Mouse (Mus musculus) liver, adult 2 months (tissue): ENCODE results near the gene Gm3238. TPM values are rescaled to one million over a fixed set of nuclear protein-coding genes. Genes with fewer than 3 reads are reported as not detected.
A peak's percentile ranks its signal among the peaks of the same experiment; 100 is the strongest.
"Not testable (repeated sequence)": the region's sequence is repeated elsewhere in the genome, so short reads cannot be mapped to it uniquely, and the experiment has no call there.

ENCODE experiments used
- DNase-seq: peaks from one replicate; pipeline ENCODE4 v3.0.0-alpha.2; 2011; ENCODE audit warnings: low read depth, low spot score; ENCODE audit errors: extremely low read depth
- H3K27ac ChIP-seq: fragments of 200-500 bp; replicated peaks from 2 replicates; pipeline ENCODE4 v1.5.1; 2012; ENCODE audit warnings: low read depth, mild to moderate bottlenecking, control low read depth, inconsistent platforms, low read length; ENCODE audit not compliant: insufficient read depth
- H3K27me3 ChIP-seq: fragments of 200-500 bp; 2 replicates; pipeline ENCODE4 v1.6.1; 2012; ENCODE audit warnings: mild to moderate bottlenecking, moderate library complexity, low read length, inconsistent platforms; ENCODE audit not compliant: control insufficient read depth, insufficient read depth
- H3K36me3 ChIP-seq: fragments of 200-500 bp; 2 replicates; pipeline ENCODE4 v1.6.1; 2012; ENCODE audit warnings: low read length, inconsistent platforms; ENCODE audit not compliant: control insufficient read depth, insufficient read depth
- H3K4me1 ChIP-seq: fragments of 200-500 bp; 2 replicates; pipeline ENCODE4 v1.6.1; 2011; ENCODE audit warnings: low read length; ENCODE audit not compliant: control insufficient read depth, insufficient read depth
- H3K4me3 ChIP-seq: fragments of 200-500 bp; 2 replicates; pipeline ENCODE4 v1.5.1; 2011; ENCODE audit warnings: low read depth, mild to moderate bottlenecking, control low read depth, low read length, moderate library complexity; ENCODE audit not compliant: insufficient read depth
- H3K79me2 ChIP-seq: fragments of 200-500 bp; 2 replicates; pipeline ENCODE4 v1.6.1; 2012; ENCODE audit warnings: inconsistent platforms, mild to moderate bottlenecking, low read length, moderate library complexity; ENCODE audit not compliant: control insufficient read depth, insufficient read depth
- H3K9ac ChIP-seq: fragments of 200-500 bp; 2 replicates; pipeline ENCODE4 v1.6.1; 2012; ENCODE audit warnings: low read depth, mild to moderate bottlenecking, control low read depth, inconsistent platforms, low read length
- CTCF ChIP-seq: fragments of 200-500 bp; IDR thresholded peaks from 2 replicates; pipeline ENCODE4 v1.5.1; 2011; ENCODE audit warnings: low read depth, low read length, control low read depth
- POLR2A ChIP-seq: fragments of 200-500 bp; IDR thresholded peaks from 2 replicates; pipeline ENCODE4 v1.6.1; 2011; ENCODE audit warnings: low read length, control low read depth; ENCODE audit not compliant: insufficient read depth; ENCODE audit errors: extremely low read depth
- WGBS: fragments of 180-500 bp; shearing (Covaris S2); methylation state at CpG from one replicate; pipeline ENCODE4 v1.1.7; 2018; 5-methylcytosine and 5-hydroxymethylcytosine counted together
- polyA plus RNA-seq: library from polyadenylated mRNA; depleted of rRNA; stranded (reverse); fragments of >200 nt; gene quantifications from 2 replicates; pipeline ENCODE4 v1.2.3, GENCODE M21; 2012
- total RNA-seq: library from RNA; depleted of rRNA; stranded (reverse); fragments of >200 nt; gene quantifications from 2 replicates; pipeline ENCODE4 v1.2.3, GENCODE M21; 2014

The Gm3238 gene
- total and polyA plus RNA-seq, 2 experiments = not detected

DNA sequence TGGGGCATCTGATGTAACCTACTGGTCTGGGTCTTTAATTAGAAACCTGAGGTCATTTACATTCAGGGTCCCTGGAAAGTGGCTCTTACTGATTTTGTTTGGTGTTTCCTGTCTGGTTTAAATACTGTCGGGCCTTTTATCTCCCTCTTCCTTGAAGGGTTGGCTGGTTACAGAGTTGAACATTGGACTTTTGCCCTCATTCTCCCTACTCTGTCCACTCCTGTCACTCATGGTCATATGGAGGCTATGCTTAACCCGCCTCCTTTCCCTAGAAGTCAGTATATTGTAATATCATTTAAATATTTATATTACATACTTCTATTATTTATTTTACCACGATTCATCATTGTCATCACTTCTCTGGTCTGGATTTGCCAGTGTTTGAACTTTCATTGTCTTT is 33.0 kb upstream of the Gm3238 start:
- 49% methylated on average over 3 of the region's 3 CpGs for WGBS
- no peak overlapping the region for H3K4me3 ChIP-seq
- no peaks in the 10 kb centered on the region for H3K36me3 ChIP-seq
- no peak overlapping the region for H3K27ac ChIP-seq
- H3K4me1 ChIP-seq = no peaks in the 10 kb centered on the region
- TF ChIP-seq POLR2A (no peak), CTCF (no peak)
- no peaks in the 10 kb centered on the region for H3K79me2 ChIP-seq
- peak; percentile 15 for DNase-seq
- no peaks in the 10 kb centered on the region for H3K27me3 ChIP-seq
- H3K9ac ChIP-seq = no peak overlapping the region

- 80% methylated on average over 8 of the region's 8 CpGs for WGBS
- no peaks in the 10 kb centered on the region for H3K4me1 ChIP-seq
- H3K4me3 ChIP-seq = no peak within 1 kb of the TSS
- H3K36me3 ChIP-seq = no peaks in the 10 kb centered on the region
- H3K27me3 ChIP-seq = no peaks in the 10 kb centered on the region
- H3K27ac ChIP-seq = no peak within 1 kb of the TSS
- no peaks in the 10 kb centered on the region for H3K79me2 ChIP-seq
- no peak within 1 kb of the TSS for H3K9ac ChIP-seq
- DNase-seq = no peak
- TF ChIP-seq POLR2A (no peak), CTCF (no peak)
Observed at GRCm38 (mm10) chr10:77798921-77799508, 27.9 kb upstream of the Gm3238 start, which contains the start of gene Gm19668. Gene Gm19668 (minus strand): TSS chr10:77799133.

- not testable (repeated sequence) for H3K27me3 ChIP-seq, H3K36me3 ChIP-seq, DNase-seq, H3K4me3 ChIP-seq, H3K27ac ChIP-seq, H3K4me1 ChIP-seq, H3K9ac ChIP-seq, H3K79me2 ChIP-seq
- WGBS = 69% methylated on average over 3 of the region's 3 CpGs
Observed at GRCm38 (mm10) chr10:77798164-77798920, 27.2 kb upstream of the Gm3238 start.

DNA sequence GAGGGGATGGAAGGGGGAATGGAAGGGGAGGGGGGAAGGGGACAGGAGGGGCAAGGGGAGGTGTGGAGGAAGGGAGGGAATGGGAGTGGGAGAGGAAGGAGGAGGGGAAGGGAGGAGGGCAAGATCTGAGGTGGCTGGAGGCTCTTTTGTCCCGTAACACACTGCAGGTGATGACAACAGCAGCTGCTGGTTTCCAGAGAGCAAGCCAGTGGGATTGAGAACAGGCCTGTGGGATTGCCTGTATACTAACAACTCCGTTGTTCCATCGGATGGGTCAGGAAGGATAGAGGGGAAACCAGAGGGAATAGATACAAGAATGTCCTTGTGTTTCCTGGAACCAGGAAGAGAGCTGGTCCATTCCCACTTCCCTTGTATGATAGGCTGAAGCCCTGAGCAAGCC is 26.6 kb upstream of the Gm3238 start:
- Histone ChIP-seq H3K27ac (no peak overlapping the region), H3K27me3 (no peaks in the 10 kb centered on the region), H3K79me2 (no peaks in the 10 kb centered on the region), H3K36me3 (no peaks in the 10 kb centered on the region), H3K4me3 (no peak overlapping the region), H3K4me1 (no peaks in the 10 kb centered on the region), H3K9ac (no peak overlapping the region)
- 35% methylated on average over 3 of the region's 3 CpGs for WGBS
- no peak for DNase-seq
- TF ChIP-seq POLR2A = no peak
- no peak for TF ChIP-seq CTCF

DNA sequence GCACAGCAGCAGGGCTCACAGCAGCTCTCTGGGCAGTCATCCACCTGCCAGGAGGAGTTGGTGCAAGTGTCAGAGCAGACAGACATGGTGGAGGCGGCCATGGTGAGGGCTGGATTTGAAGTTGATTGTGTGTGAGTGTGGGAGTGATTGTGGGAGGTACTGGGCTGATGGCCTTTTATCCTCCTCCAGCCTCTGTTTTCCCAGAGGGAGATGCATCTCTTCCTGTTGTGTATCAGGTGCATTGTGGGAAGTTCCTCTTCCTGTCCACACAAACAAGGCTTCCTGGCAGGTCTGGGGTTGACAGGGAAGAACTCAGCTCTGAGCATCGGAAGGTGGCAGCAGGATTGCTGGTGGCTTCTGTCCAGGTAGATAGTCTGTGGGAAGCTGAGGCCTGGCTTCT is 23.9 kb upstream of the Gm3238 start, which contains the start of gene Gm9639:
Gene Gm9639 (minus strand): TSS at position 101 of the 400 bp plus-strand sequence.
- Histone ChIP-seq H3K79me2 (no peaks in the 10 kb centered on the region), H3K4me3 (no peak within 1 kb of the TSS), H3K27me3 (no peaks in the 10 kb centered on the region), H3K9ac (no peak within 1 kb of the TSS), H3K27ac (no peak within 1 kb of the TSS), H3K4me1 (no peaks in the 10 kb centered on the region), H3K36me3 (no peaks in the 10 kb centered on the region)
- TF ChIP-seq CTCF (no peak), POLR2A (no peak)
- WGBS = 51% methylated on average over 2 of the region's 2 CpGs
- no peak for DNase-seq

- TF ChIP-seq CTCF (no peak), POLR2A (no peak)
- Histone ChIP-seq H3K79me2 (no peaks in the 10 kb centered on the region), H3K27me3 (no peaks in the 10 kb centered on the region), H3K27ac (no peak overlapping the region), H3K4me3 (no peak overlapping the region), H3K4me1 (no peaks in the 10 kb centered on the region), H3K36me3 (no peaks in the 10 kb centered on the region), H3K9ac (no peak overlapping the region)
- 75% methylated on average over 2 of the region's 2 CpGs for WGBS
- no peak for DNase-seq
Observed at GRCm38 (mm10) chr10:77788621-77789020, 17.5 kb upstream of the Gm3238 start.

DNA sequence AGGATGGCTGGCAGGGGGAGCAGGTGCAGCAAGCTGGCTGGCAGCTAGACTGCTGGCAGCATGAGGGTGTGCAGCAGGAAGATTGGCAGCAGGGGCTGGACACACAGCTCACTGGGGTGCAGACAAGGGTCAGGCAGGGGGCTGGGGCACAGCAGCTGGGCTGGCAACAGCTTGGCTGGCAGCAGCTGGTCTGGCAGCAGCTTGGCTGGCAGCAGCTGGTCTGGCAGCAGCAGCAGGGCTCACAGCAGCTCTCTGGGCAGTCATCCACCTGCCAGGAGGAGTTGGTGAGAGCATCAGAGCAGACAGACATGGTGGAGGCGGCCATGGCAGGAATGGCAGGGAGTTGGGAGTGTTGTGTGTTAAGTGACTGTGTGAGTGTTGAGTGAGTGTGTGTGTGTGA is 16.8 kb upstream of the Gm3238 start, which contains the start of gene Gm7137:
Gene Gm7137 (minus strand): TSS at position 325 of the 400 bp plus-strand sequence.
- H3K4me1 ChIP-seq, H3K36me3 ChIP-seq, H3K9ac ChIP-seq, H3K27me3 ChIP-seq, H3K79me2 ChIP-seq, DNase-seq, H3K4me3 ChIP-seq, H3K27ac ChIP-seq: not testable (repeated sequence)
- WGBS = 36% methylated on average over 1 of the region's 1 CpGs

DNA sequence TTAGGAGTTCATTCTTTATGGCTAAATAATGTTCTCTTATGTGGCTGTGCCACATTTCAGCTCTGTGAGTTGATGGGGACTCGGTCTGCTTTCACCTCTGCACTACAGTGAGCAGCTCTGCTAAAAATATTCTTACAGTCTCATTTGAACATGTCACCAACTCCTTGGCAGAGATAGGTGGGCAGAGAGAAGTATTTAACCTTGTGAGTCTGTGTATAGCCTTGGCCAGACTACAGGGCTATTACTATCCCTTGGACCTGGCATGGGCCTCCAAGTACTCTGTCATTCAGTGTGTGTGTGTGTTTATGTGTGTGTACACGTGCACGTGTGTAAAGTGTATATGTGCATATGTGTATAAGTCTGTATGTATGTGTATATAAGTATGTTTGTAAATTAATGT is 12.3 kb upstream of the Gm3238 start:
- H3K27ac ChIP-seq, H3K27me3 ChIP-seq, H3K4me3 ChIP-seq, H3K9ac ChIP-seq, H3K79me2 ChIP-seq, H3K36me3 ChIP-seq, DNase-seq, H3K4me1 ChIP-seq: not testable (repeated sequence)
- WGBS = 98% methylated on average over 3 of the region's 3 CpGs
